Mouse (Mus musculus) bone marrow macrophage, adult 2 months (primary cell): ENCODE data around the gene Txk. TPM values are rescaled to one million over a fixed set of nuclear protein-coding genes. Genes with fewer than 3 reads are reported as not detected.

Experiments
- H3K27ac ChIP-seq: 2 replicates; pipeline ENCODE4 v1.5.1; 2012; ENCODE audit warnings: low read depth, low read length; ENCODE audit not compliant: insufficient read depth
- H3K4me1 ChIP-seq: 2 replicates; pipeline ENCODE4 v1.6.1; 2012; ENCODE audit warnings: low read length; ENCODE audit not compliant: control insufficient read depth, insufficient read depth
- H3K4me3 ChIP-seq: 2 replicates; pipeline ENCODE4 v1.5.1; 2012; ENCODE audit warnings: mild to moderate bottlenecking, low read length, moderate library complexity; ENCODE audit not compliant: insufficient read depth
- CTCF ChIP-seq: IDR thresholded peaks from 2 replicates; pipeline ENCODE4 v1.5.1; 2012; ENCODE audit warnings: low read depth, mild to moderate bottlenecking, low read length, moderate library complexity
- POLR2A ChIP-seq: IDR thresholded peaks from 2 replicates; pipeline ENCODE4 v1.6.1; 2012; ENCODE audit warnings: mild to moderate bottlenecking, low read depth, low read length, borderline replicate concordance
- polyA plus RNA-seq: library from polyadenylated mRNA; stranded (reverse); fragments of >200 nt; gene quantifications from 2 replicates; pipeline ENCODE4 v1.2.4, GENCODE M21; 2012; ENCODE audit not compliant: missing spikeins, insufficient read depth, insufficient read length

The Txk gene
- polyA plus RNA-seq, 1 experiment = 0.25 TPM

DNA sequence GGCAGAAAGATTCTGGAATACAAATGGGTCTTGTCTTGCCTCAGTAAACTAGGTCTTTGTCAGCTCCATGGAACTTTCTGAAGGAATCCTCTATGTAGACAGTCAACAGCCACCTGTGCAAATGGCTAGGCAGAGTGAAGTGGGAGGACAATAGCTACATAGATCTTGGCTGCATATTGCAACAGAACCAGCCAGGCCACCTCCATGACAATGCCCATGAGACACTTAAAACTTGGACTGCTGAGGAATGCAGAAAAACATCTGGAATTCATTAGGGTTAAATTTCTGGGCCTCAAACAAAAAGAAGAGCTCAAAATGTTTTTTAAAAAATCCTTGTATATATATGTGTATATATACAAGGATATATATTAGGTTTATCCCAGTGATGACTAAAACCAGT, 50.4 kb downstream of the Txk start:
- Histone ChIP-seq H3K27ac (no peak overlapping the region), H3K4me1 (no peaks in the 10 kb centered on the region), H3K4me3 (no peak overlapping the region)
- TF ChIP-seq CTCF (no peak), POLR2A (no peak)

DNA sequence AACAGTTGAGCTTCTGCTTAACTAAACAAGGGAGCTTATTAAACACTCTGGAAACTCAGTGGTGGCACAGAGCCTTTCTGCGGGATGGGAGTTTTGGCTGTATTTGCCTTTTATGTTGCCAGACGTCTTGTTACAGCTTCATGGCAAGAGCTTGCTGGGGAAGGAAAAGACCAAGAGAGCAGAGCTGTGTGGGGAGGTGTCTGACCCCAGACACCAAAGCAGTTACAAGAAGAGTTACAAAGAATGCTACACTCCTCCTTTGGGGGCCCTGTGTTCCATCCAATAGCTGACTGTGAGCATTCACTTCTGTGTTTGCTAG, 53.1 kb downstream of the Txk start:
- TF ChIP-seq CTCF (no peak), POLR2A (no peak)
- H3K27ac ChIP-seq = no peak overlapping the region
- no peak overlapping the region for H3K4me3 ChIP-seq
- H3K4me1 ChIP-seq = no peaks in the 10 kb centered on the region

DNA sequence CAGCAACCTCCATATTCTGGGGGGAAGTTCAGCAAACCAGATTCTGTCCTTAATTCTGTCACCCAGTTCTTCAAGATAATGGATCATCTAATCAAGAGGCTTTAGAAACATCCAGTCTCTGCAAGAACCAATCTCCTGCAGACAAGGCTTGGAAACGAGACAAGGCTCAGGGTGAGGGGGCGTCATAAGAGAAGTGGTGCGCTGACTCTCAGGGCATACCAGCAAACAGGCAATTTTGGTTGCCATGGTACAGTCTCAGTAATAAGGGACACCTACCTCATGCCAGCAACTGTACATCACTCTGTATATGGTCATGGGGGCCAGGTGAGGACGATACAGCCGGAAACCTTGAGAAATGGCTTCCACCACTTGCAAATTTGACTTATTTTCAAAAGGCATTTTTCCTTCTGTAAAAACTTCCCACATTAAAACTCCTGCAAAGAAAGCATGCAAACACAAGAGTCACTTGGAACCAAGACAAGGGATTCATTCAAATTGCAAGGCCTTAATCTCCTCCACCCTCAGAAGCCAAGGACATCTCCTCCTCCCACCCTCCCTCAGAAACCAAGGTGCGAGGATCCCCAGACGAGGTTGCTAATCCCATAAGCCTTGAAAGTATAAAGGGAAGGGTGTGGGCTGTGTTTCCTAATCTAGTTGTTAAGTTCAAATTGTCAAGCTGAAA, 53.6 kb downstream of the Txk start:
- TF ChIP-seq POLR2A (no peak), CTCF (no peak)
- Histone ChIP-seq H3K4me3 (no peak overlapping the region), H3K4me1 (no peaks in the 10 kb centered on the region), H3K27ac (no peak overlapping the region)

DNA sequence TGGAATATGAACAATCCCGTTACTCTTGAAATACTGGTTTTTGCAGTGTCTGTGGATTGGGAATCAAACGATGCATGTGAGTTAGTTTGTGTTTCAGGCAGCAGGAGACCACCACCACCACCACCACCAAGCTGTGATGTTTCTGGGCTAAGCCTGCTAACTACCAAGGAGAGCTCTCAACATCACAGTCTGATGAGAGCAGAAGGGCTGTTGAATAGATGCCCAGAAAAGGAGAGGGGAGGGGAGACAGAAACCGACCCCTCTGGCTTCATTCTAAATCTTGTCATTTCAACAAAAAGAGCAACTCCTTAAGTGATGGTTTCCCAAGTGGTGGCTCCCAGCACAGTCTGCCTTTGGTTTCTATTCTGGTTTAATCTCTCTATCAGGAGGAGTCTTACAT, 54.2 kb downstream of the Txk start:
- Histone ChIP-seq H3K27ac (no peak overlapping the region), H3K4me3 (no peak overlapping the region), H3K4me1 (no peaks in the 10 kb centered on the region)
- TF ChIP-seq CTCF (no peak), POLR2A (no peak)

DNA sequence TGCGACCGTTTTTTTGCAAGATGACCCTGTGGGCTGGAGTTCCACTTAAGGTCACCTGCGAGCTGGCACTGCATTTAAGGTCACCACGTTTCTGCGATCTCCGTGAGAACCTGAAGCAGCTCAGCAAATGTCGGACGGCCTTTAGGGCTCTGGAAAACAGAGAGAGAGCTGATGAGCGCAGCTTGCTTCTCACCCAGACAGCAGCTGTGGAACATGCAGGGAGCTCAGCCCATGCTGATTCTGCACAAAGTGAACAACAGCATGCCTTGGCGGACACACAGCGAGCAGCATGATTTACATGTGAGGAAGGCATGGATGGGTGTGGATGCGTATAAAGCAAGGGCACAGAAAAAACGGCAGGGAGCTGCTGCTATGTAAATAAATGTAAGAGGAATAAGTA, 56.1 kb downstream of the Txk start:
- Histone ChIP-seq H3K4me3 (no peak overlapping the region), H3K4me1 (no peaks in the 10 kb centered on the region), H3K27ac (no peak overlapping the region)
- no peak for TF ChIP-seq CTCF
- TF ChIP-seq POLR2A = no peak

DNA sequence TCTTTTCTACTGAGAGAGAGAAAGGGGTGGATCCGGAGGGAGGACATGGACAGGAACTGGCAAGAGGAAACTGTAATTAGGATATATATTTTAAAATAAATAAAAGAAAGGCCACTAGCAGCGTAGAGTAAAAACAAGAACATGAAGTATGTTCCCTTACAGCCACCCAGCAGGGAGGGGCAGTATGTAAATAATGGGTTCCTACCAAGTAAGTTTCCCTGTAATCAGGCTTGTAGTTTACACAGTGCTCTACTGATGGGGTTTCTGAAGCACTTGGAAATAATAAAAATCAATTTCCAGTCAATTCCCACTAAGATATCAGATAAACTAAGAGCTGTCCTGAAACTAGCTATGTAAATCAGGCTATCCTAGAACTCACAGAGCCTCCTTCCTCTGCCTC, 57.9 kb downstream of the Txk start:
- TF ChIP-seq POLR2A (no peak), CTCF (no peak)
- Histone ChIP-seq H3K27ac (no peak overlapping the region), H3K4me1 (no peaks in the 10 kb centered on the region), H3K4me3 (no peak overlapping the region)

DNA sequence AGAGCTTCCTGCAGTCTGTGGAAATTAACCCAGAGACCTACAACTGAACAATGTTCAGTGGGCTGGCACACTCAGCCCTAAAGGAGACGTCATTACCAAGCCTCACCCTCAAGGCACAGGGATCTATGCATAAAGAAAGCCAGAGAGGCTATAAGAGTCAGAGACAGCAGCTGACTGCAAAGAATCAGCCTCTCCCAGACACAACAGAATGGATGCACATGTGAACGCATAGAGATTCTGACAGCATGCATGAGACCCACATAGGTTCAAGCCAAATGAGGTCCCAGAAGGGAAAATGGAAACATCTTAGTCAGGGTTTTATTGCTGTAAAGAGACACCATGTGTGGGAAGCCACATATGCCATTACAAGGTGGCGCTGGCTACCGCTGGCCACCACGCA, 62.1 kb downstream of the Txk start:
- Histone ChIP-seq H3K4me3 (no peak overlapping the region), H3K27ac (no peak overlapping the region), H3K4me1 (no peaks in the 10 kb centered on the region)
- TF ChIP-seq POLR2A (no peak), CTCF (no peak)

DNA sequence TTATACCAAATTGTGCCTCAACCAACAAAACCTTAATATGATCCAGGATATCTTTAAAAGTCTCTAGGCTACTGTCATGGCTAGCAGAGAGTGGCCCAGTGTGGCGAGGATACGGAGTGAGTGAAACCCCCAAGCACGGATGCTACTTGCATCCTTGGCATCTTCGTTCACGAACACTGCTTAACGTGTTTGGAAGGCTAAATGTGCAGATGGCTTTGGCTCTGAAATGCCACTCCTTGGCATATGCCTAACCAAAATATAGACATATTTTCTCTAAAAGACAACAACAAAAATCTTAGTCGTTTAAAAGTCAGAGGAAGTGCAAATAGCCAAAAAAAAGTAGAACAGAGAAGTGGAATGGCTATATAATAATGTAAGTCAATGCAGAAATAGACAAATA, 63.0 kb downstream of the Txk start:
- TF ChIP-seq CTCF (no peak), POLR2A (no peak)
- Histone ChIP-seq H3K4me1 (no peaks in the 10 kb centered on the region), H3K4me3 (no peak overlapping the region), H3K27ac (no peak overlapping the region)

DNA sequence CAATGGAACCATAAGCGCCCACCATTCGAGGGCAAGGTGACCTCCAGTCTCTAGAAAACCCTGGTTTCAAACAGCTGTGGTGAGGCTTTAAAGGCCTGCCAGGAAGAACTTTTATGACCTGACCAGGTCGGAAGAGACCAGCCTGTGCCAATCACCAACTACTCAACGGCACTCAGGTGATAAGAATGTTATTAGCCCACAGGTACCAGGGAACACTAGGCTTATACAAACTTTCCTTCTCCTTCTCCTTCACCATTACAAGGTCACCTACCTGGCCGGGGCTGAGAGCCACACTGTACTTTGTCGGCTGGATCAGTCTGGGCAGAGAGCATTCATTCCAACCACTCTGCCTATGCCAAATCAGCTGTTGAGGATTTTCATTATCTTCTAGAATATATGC, 71.1 kb downstream of the Txk start:
- TF ChIP-seq POLR2A (no peak), CTCF (no peak)
- Histone ChIP-seq H3K27ac (no peak overlapping the region), H3K4me3 (no peak overlapping the region), H3K4me1 (no peaks in the 10 kb centered on the region)

DNA sequence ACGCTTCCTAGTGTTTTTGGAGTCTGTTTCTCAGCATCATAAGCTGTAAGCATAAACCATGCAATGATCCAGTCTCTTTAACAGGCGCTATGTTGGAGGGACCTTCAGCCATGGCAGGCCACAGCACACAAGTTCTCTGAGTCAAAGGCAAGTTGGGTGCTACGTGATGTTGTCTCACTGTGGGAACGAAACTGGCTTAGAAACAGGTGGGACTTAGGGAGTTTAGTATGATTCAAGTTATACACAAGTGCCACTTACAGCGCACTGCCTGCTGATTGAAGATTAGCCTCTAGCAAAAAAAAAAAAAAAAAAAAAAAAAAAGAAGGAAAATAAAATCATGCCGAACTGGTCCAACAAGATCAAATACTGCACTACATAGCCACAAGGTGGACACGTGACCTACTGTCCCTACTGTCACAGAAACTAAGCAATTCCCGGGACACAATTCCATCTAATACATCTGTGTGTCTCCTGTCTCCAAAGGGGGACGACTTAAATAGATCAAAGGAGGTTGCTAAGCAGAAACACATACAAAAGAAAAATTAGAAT, 77.5 kb downstream of the Txk start:
- H3K4me3 ChIP-seq = no peak overlapping the region
- H3K27ac ChIP-seq = no peak overlapping the region
- no peak for TF ChIP-seq POLR2A
- TF ChIP-seq CTCF = no peak
- no peaks in the 10 kb centered on the region for H3K4me1 ChIP-seq

DNA sequence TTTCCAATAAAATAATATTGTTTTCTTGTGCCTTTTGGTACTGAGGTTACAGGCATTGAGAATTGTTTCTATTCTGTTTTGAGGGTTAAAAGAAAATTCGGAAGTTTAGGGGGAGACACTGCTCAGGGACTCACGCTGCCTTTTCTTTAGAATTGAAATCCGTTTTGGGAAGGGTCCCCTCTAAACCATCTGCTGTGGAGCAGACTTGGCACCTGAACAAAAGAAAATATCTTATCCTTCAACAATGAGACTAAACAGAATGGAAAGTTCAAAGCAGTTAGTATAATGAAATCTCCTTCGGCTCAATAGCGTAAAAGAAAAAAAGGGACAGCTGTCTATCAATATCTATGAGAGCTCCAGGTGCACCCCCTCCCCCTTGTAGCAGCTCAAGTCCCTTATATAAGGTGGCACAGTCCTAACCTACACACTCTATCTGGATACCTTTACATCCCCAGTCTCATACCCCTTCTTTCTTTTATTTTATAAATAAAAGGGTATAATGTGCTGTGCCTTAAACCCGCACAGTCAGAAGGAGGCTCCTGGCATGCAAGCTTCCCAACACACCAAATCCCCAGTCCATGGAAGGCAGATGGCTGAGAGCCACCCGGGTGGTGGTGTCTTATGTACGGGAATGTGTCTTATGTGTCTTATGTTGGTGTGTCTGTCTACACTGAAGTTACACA, 81.4 kb downstream of the Txk start:
- Histone ChIP-seq H3K4me1 (no peaks in the 10 kb centered on the region), H3K27ac (no peak overlapping the region), H3K4me3 (no peak overlapping the region)
- TF ChIP-seq POLR2A (no peak), CTCF (no peak)
